Mouse (Mus musculus): Measurements from ENCODE around the gene Cntd1.

Cntd1 gene

GRCm38 (mm10) chr11:101335685-101336084 is 56.9 kb downstream of the Cntd1 start:
- no peak for DNase-seq

GRCm38 (mm10) chr11:101338123-101338760 is 59.4 kb downstream of the Cntd1 start:
- peak in 1 of 2 experiments; percentile 10 for DNase-seq

All from lung, adult 18-20 months (tissue).